Mouse (Mus musculus) embryonic facial prominence, embryonic 11.5 days (tissue): ENCODE results near the gene Atf6. TPM values are rescaled to one million over a fixed set of nuclear protein-coding genes. Genes with fewer than 3 reads are reported as not detected.

Experiments
- ATAC-seq: fragments of 200-750 bp; cut with Nextera tagmentation; replicated peaks from 2 replicates; pipeline ENCODE4 v1.8.0; 2017; ENCODE audit warnings: low read depth; ENCODE audit not compliant: insufficient number of reproducible peaks, low FRiP score, low TSS enrichment
- DNase-seq: peaks from one replicate; pipeline ENCODE4 v3.0.0-alpha.2; 2015; ENCODE audit warnings: low spot score
- H3K27ac ChIP-seq: fragments of 300-500 bp; sonication (generic); replicated peaks from 2 replicates; pipeline ENCODE4 v1.5.1; 2014; ENCODE audit warnings: mild to moderate bottlenecking, low read depth, low read length, control low read depth
- H3K27me3 ChIP-seq: fragments of 300-500 bp; sonication (generic); 2 replicates; pipeline ENCODE4 v1.6.1; 2014; ENCODE audit warnings: mild to moderate bottlenecking, low read length, moderate library complexity, mixed read lengths; ENCODE audit not compliant: control insufficient read depth, insufficient read depth
- H3K36me3 ChIP-seq: fragments of 300-500 bp; sonication (generic); replicated peaks from 2 replicates; pipeline ENCODE4 v1.6.1; 2014; ENCODE audit warnings: low read depth, mild to moderate bottlenecking, low read length, moderate library complexity, mixed read lengths; ENCODE audit not compliant: control insufficient read depth, insufficient read depth
- H3K4me1 ChIP-seq: fragments of 300-500 bp; sonication (generic); 2 replicates; pipeline ENCODE4 v1.6.1; 2014; ENCODE audit warnings: low read length, mixed read lengths; ENCODE audit not compliant: control insufficient read depth, insufficient read depth
- H3K4me2 ChIP-seq: fragments of 300-500 bp; sonication (generic); 2 replicates; pipeline ENCODE4 v1.6.1; 2014; ENCODE audit warnings: low read depth, mild to moderate bottlenecking, control low read depth, low read length, moderate library complexity
- H3K4me3 ChIP-seq: fragments of 300-500 bp; sonication (generic); 2 replicates; pipeline ENCODE4 v1.5.1; 2014; ENCODE audit warnings: low read depth, low read length, control low read depth
- H3K9ac ChIP-seq: fragments of 300-500 bp; sonication (generic); replicated peaks from 2 replicates; pipeline ENCODE4 v1.6.1; 2014; ENCODE audit warnings: mild to moderate bottlenecking, control low read depth, low read length
- H3K9me3 ChIP-seq: fragments of 300-500 bp; sonication (generic); replicated peaks from 2 replicates; pipeline ENCODE4 v1.6.1; 2016; ENCODE audit warnings: mild to moderate bottlenecking, low read length, inconsistent platforms, mixed read lengths; ENCODE audit not compliant: control insufficient read depth
- WGBS: fragments of 180-500 bp; shearing (Covaris S2); extraction: QIAGEN DNeasy Blood & Tissue Kit; methylation state at CpG from one replicate; pipeline ENCODE4 v1.1.7; 2014; 5-methylcytosine and 5-hydroxymethylcytosine counted together
- polyA plus RNA-seq: library from polyadenylated mRNA; unstranded; fragments of >200 nt; fragmentation: Nextera tagmentation; extraction: Ambion mirVana; gene quantifications from 2 replicates; pipeline ENCODE4 v1.2.1, GENCODE M21; 2014

Atf6 gene
- polyA plus RNA-seq, 1 experiment from 2014 or later = 8.4 TPM

DNA sequence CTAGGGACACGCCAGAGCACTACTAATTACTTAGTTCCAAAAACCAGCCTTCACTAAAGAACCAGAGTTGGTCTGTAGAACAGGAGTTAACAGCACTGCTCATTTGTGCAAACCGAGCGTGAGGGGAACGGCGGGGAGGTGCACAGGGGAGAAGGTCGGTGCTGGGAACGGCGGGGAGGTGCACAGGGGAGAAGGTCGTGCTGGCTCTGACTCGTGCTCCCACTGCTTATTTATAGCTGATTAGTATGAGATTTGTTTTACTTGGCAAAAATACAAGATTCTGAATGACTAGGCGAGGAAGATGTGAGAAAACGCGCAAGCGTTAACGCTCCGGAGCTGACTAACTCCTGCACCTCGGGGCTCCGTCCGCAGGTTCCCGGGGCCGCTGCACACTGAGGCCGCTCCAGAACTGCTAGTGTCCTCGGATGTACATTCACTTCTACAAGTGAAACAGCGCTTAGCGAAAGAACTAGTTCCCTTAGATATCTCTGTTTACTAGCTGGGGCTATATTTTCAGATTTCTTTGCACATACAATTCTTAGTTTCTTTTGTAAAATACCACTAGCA is 96.1 kb downstream of the Atf6 start:
- H3K9ac ChIP-seq = no peak overlapping the region
- no peaks in the 10 kb centered on the region for H3K9me3 ChIP-seq
- H3K4me1 ChIP-seq = no peaks in the 10 kb centered on the region
- whole genome bisulfite sequencing = 73% methylated on average over 25 of the region's 25 CpGs
- no peaks in the 10 kb centered on the region for H3K27me3 ChIP-seq
- H3K4me2 ChIP-seq = no peak overlapping the region
- H3K27ac ChIP-seq = no peak overlapping the region
- no peak for ATAC-seq
- H3K36me3 ChIP-seq = no peaks in the 10 kb centered on the region
- no peak for DNase-seq
- H3K4me3 ChIP-seq = no peak overlapping the region

DNA sequence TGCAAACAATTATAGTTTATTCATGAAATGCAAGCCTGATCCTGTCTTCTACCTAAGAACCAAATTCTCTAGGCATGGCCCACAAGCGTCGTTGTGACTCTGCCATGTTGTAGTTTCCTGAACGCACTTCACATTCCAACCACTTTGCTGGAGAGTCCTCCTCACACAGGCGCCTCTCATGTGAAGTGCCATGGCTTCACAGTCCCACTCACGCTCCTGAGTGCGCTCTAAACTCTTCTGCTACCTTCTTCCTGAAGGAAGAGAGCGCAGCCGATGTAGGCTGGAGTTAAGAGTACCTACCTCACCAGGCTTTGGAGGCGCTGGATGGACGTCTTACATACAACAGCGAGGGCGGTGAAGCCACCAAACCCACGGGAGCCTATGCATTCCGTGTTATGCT is 96.9 kb downstream of the Atf6 start:
- H3K36me3 ChIP-seq = no peaks in the 10 kb centered on the region
- no peak overlapping the region for H3K27ac ChIP-seq
- no peak overlapping the region for H3K4me2 ChIP-seq
- ATAC-seq (no peak), DNase-seq (peak; percentile 10)
- no peak overlapping the region for H3K9ac ChIP-seq
- H3K4me3 ChIP-seq = no peak overlapping the region
- no peaks in the 10 kb centered on the region for H3K27me3 ChIP-seq
- no peaks in the 10 kb centered on the region for H3K9me3 ChIP-seq
- no peaks in the 10 kb centered on the region for H3K4me1 ChIP-seq
- 89% methylated on average over 14 of the region's 14 CpGs for WGBS

DNA sequence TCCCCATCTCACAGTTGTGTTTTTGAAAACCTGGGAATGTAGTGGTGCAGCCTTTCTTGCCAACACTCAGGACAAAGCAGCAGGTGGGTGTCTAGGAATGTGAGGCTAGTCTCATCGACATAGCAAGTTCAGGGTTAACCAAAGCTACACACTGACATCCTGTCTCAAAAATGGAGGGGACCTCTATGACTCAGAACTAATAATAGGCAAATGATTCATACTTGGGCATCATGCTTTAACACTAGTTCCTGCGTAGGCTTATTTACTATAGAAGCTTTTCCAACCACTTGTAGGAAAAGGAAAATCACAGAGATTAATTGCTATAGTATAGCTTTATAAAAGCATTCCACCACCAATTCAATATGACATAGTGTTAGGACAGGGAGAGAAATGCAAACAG is 100.6 kb downstream of the Atf6 start:
- Histone ChIP-seq H3K27me3 (no peaks in the 10 kb centered on the region), H3K4me1 (no peaks in the 10 kb centered on the region), H3K27ac (no peak overlapping the region), H3K4me2 (no peak overlapping the region), H3K4me3 (no peak overlapping the region), H3K9me3 (no peaks in the 10 kb centered on the region), H3K36me3 (no peaks in the 10 kb centered on the region), H3K9ac (no peak overlapping the region)
- WGBS = 68% methylated on average over 2 of the region's 2 CpGs
- DNase-seq (no peak), ATAC-seq (no peak)

DNA sequence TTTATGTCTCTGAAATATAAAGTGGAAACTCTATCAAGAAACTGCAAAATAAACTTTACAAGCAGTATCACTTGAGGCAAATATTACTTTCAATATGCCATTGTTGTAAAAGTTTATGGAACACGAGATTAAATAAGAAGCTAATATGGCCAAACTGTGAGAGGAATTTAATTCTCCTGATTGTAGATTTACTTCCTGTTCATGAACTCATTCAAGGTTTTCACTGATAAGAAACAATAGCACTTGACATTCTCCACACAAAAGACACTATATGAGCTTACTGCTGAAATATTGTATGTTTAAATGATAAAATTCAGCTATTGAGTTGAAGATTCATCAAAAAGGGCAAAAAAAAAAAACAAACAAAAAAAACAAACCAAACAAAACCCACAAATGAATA is 102.8 kb downstream of the Atf6 start:
- H3K4me2 ChIP-seq = no peak overlapping the region
- H3K27me3 ChIP-seq = no peaks in the 10 kb centered on the region
- H3K9me3 ChIP-seq = no peaks in the 10 kb centered on the region
- DNase-seq = no peak
- no peak for ATAC-seq
- H3K4me1 ChIP-seq = no peaks in the 10 kb centered on the region
- no peak overlapping the region for H3K4me3 ChIP-seq
- WGBS = 88% methylated on average over 1 of the region's 1 CpGs
- no peak overlapping the region for H3K9ac ChIP-seq
- H3K27ac ChIP-seq = no peak overlapping the region
- H3K36me3 ChIP-seq = no peaks in the 10 kb centered on the region

DNA sequence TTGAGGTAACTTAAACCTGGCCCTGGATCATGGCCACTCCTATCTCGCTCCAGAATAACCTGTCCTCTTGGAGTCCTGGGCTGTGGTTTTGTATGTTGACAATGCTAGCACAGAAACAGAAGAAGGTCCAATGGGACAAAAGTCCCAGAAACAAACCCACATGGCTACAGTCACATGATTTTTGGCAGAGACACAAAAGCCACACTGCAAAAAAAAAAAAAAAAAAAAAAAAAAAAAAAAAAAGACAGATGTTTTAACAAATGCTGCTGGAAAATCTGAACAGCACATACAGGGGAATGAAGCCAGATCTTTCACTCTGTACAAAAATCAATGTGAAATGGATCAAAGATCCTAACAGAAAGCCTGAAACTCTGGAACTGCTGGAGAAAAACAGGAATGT is 105.9 kb downstream of the Atf6 start:
- Histone ChIP-seq H3K9ac (no peak overlapping the region), H3K27ac (no peak overlapping the region), H3K36me3 (no peaks in the 10 kb centered on the region), H3K27me3 (no peaks in the 10 kb centered on the region), H3K4me2 (no peak overlapping the region), H3K4me1 (no peaks in the 10 kb centered on the region), H3K4me3 (no peak overlapping the region), H3K9me3 (no peaks in the 10 kb centered on the region)
- DNase-seq (no peak), ATAC-seq (no peak)
- WGBS = 97% methylated on average over 1 of the region's 1 CpGs

DNA sequence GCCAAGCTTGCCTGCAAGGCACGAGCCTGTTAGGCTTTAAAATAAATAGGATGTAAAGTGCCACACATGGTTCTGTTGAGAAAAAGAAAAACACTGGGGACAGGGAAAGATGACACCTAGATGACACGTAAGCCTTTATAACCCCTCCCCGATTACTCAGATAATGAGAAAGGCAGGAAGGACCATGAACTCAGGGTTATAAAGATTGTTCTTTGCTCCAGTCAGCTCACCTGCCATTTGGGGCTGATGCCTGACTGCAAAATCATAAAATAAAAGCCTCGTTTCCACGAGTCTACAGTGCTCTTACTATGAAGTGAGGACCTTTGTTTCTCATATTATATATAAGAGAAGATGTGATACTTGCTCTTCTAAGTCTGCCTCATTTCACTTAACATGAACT is 114.0 kb downstream of the Atf6 start:
- Histone ChIP-seq H3K36me3 (no peaks in the 10 kb centered on the region), H3K4me3 (no peak overlapping the region), H3K27me3 (no peaks in the 10 kb centered on the region), H3K4me1 (no peaks in the 10 kb centered on the region), H3K27ac (no peak overlapping the region), H3K4me2 (no peak overlapping the region), H3K9ac (no peak overlapping the region), H3K9me3 (no peaks in the 10 kb centered on the region)
- ATAC-seq (no peak), DNase-seq (no peak)
- 84% methylated on average over 5 of the region's 5 CpGs for WGBS

DNA sequence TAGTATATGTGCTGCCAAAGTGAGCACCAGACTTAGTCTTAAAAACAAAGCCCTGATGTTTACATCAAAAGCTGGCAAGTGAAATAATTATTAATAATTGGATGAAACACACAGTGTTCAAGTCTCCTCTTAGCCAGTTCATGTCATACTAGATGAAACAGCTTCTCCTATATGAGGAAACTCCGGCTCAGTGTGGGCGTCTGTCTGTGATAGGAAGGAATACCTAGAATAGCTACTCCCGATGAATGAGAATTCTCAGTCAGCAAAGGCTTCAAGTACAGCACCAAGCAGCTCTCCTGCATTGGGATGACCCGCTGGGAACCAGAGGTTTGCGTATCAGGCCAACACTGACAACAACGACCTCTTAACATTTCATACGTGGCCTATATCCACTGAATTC is 115.8 kb downstream of the Atf6 start:
- Histone ChIP-seq H3K9ac (no peak overlapping the region), H3K4me1 (no peaks in the 10 kb centered on the region), H3K4me3 (no peak overlapping the region), H3K9me3 (no peaks in the 10 kb centered on the region), H3K27ac (no peak overlapping the region), H3K4me2 (no peak overlapping the region), H3K27me3 (no peaks in the 10 kb centered on the region), H3K36me3 (no peaks in the 10 kb centered on the region)
- ATAC-seq (no peak), DNase-seq (no peak)
- 96% methylated on average over 7 of the region's 7 CpGs for WGBS

DNA sequence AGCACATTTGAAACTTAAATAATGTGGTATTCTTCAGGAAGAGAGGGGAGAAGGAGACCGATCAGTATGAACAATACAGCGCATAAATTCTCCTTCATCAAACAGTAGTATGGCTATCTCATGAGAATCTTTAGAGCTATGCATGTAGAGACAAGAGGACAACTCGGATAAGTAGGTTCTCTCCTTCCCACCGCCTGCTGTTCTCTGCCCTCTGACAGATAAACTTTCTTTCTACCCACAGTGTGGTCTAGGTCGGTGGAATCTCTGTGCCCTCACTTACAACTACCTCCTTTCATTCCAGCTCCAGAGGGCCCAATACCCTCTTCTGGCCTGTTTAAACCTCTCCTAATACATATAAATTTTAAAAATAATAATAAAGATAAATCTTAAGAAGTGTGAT is 121.0 kb downstream of the Atf6 start:
- WGBS = 84% methylated on average over 5 of the region's 5 CpGs
- Histone ChIP-seq H3K9me3 (no peaks in the 10 kb centered on the region), H3K4me2 (no peak overlapping the region), H3K4me3 (no peak overlapping the region), H3K36me3 (no peaks in the 10 kb centered on the region), H3K9ac (no peak overlapping the region), H3K27ac (no peak overlapping the region), H3K27me3 (no peaks in the 10 kb centered on the region), H3K4me1 (no peaks in the 10 kb centered on the region)
- DNase-seq = no peak
- no peak for ATAC-seq
